Mouse (Mus musculus): ENCODE data around the gene Bhlhe41. TPM values are rescaled to one million over a fixed set of nuclear protein-coding genes. Genes with fewer than 3 reads are reported as not detected.

Gene Bhlhe41
- polyA plus RNA-seq (2014; fragmentation: Illumina TruSeq; extraction: RNeasy Lipid Tissue Mini Kit (QIAGEN cat#74804); ENCODE audit: low read depth, low replicate concordance) = 1.6 TPM

DNA sequence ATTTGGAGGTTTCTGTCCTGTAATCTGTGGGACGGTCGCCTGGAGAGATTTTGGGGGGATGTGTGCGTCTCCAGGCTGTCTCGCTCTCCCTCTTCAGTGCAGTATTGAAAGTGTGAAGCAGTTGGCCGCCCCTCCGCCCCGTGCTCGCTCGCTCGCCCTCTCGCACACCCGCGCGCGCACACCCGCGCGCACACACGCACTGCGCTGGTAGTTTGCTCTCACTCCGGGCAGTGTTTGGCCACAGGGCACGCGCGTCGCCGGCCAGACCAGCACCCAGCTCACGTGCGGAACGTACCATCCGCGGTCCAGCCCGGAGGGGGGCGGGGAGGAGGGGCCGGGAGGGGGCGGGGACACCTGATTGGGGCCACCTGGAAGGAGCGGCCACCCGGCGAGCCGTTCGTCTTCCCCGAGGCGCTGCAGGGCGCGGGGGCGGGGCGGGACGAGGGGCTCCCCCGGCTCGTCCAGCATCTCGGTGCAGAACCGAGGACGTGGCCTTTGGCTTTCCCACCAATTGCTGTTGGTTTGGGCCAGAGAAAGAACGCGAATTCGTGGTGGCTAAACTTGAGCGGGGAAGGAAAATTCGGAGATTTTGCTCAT is at the start of gene Bhlhe41:
Bhlhe41 (minus strand) TSS at position 270 of the 597 bp plus-strand sequence.

Other genes with a start within 250 kb of the Bhlhe41 start
- gene Tuba3b, start 249.8 kb downstream of the Bhlhe41 start, polyA plus RNA-seq (2014; fragmentation: Illumina TruSeq; extraction: RNeasy Lipid Tissue Mini Kit (QIAGEN cat#74804); ENCODE audit: low read depth, low replicate concordance) = not detected
- gene Rassf8, start 118.8 kb downstream of the Bhlhe41 start, polyA plus RNA-seq (2014; fragmentation: Illumina TruSeq; extraction: RNeasy Lipid Tissue Mini Kit (QIAGEN cat#74804); ENCODE audit: low read depth, low replicate concordance) = 30.7 TPM
- 5.4 TPM for gene Sspn, start 66.1 kb upstream of the Bhlhe41 start, polyA plus RNA-seq (2014; fragmentation: Illumina TruSeq; extraction: RNeasy Lipid Tissue Mini Kit (QIAGEN cat#74804); ENCODE audit: low read depth, low replicate concordance)

Measured in kidney, adult 10 weeks (tissue).